Mouse (Mus musculus) mouse trophoblast stem cell (cell line): ENCODE results near the gene Rasa2.
"Not testable (repeated sequence)": the region's sequence is repeated elsewhere in the genome, so short reads cannot be mapped to it uniquely, and the experiment has no call there.

Experiments used
- in situ Hi-C, 2 experiments: fragments of 300-500 bp; cut with MseI, MboI; formaldehyde crosslinking; loops; 2 replicates in 1 of 2; 3 replicates in 1 of 2; pipeline ENCODE4 v1.15.1; 2025

The Rasa2 gene

GRCm38 (mm10) chr9:96592670-96593600, 38.5 kb downstream of the Rasa2 start:
- in situ Hi-C loops = no loop called here

GRCm38 (mm10) chr9:96589346-96589745, 42.1 kb downstream of the Rasa2 start:
- in situ Hi-C loops = no loop called here

- in situ Hi-C loops = no loop called here
Measured at GRCm38 (mm10) chr9:96583496-96583895, 47.9 kb downstream of the Rasa2 start.

GRCm38 (mm10) chr9:96583076-96583475, 48.3 kb downstream of the Rasa2 start:
- in situ Hi-C loops = no loop called here

- in situ Hi-C loops = no loop called here
Measured at GRCm38 (mm10) chr9:96578190-96578589, 53.2 kb downstream of the Rasa2 start.

GRCm38 (mm10) chr9:96577674-96578073, 53.7 kb downstream of the Rasa2 start:
- in situ Hi-C loops = no loop called here

GRCm38 (mm10) chr9:96573252-96573651, 58.2 kb downstream of the Rasa2 start:
- in situ Hi-C loops = no loop called here

GRCm38 (mm10) chr9:96572754-96573153, 58.7 kb downstream of the Rasa2 start:
- in situ Hi-C loops = no loop called here

GRCm38 (mm10) chr9:96566470-96566996, 64.9 kb downstream of the Rasa2 start:
- in situ Hi-C loops = loop anchor here in 1 of 2 experiments (10.0 kb wide), 1 partner anchor 98 kb away; no protein-coding TSS in a partner anchor

- in situ Hi-C loops = loop anchor here in 1 of 2 experiments (10.0 kb wide), 1 partner anchor 101 kb away; no protein-coding TSS in a partner anchor
Measured at GRCm38 (mm10) chr9:96563501-96563900, 67.9 kb downstream of the Rasa2 start.

- in situ Hi-C loops = no loop called here
Measured at GRCm38 (mm10) chr9:96559148-96559547, 72.3 kb downstream of the Rasa2 start.

- in situ Hi-C loops = no loop called here
Measured at GRCm38 (mm10) chr9:96558594-96558993, 72.8 kb downstream of the Rasa2 start.

- in situ Hi-C loops = no loop called here
Measured at GRCm38 (mm10) chr9:96554095-96554494, 77.3 kb downstream of the Rasa2 start.

- in situ Hi-C loops = no loop called here
Measured at GRCm38 (mm10) chr9:96545410-96545809, 86.0 kb downstream of the Rasa2 start.

- in situ Hi-C loops = no loop called here
Measured at GRCm38 (mm10) chr9:96543643-96544640, 87.5 kb downstream of the Rasa2 start.

GRCm38 (mm10) chr9:96538916-96539315, 92.5 kb downstream of the Rasa2 start:
- in situ Hi-C loops = no loop called here

- in situ Hi-C loops = no loop called here
Measured at GRCm38 (mm10) chr9:96537615-96537919, 93.8 kb downstream of the Rasa2 start.

GRCm38 (mm10) chr9:96536895-96537614, 94.4 kb downstream of the Rasa2 start:
- in situ Hi-C loops = no loop called here

GRCm38 (mm10) chr9:96536093-96536492, 95.3 kb downstream of the Rasa2 start:
- in situ Hi-C loops = not testable (repeated sequence)

GRCm38 (mm10) chr9:96535431-96535830, 96.0 kb downstream of the Rasa2 start:
- in situ Hi-C loops = no loop called here

GRCm38 (mm10) chr9:96534256-96534655, 97.2 kb downstream of the Rasa2 start:
- in situ Hi-C loops = no loop called here
